Mouse (Mus musculus) hindbrain, embryonic 11.5 days (tissue): Measurements from ENCODE around the gene Btbd18. TPM values are rescaled to one million over a fixed set of nuclear protein-coding genes. Genes with fewer than 3 reads are reported as not detected.
A peak's percentile ranks its signal among the peaks of the same experiment; 100 is the strongest.

Source experiments
- ATAC-seq: fragments of 200-750 bp; cut with Nextera tagmentation; 2 replicates; pipeline ENCODE4 v1.8.0; 2017; ENCODE audit warnings: mild to moderate bottlenecking, moderate TSS enrichment, moderate library complexity; ENCODE audit not compliant: low FRiP score
- DNase-seq: peaks from one replicate; pipeline ENCODE4 v3.0.0-alpha.2; 2015; ENCODE audit warnings: low spot score
- H3K27ac ChIP-seq: fragments of 300-500 bp; sonication (generic); 2 replicates; pipeline ENCODE4 v1.5.1; 2014; ENCODE audit warnings: mild to moderate bottlenecking, low read depth, low read length
- H3K27me3 ChIP-seq: fragments of 300-500 bp; sonication (generic); 2 replicates; pipeline ENCODE4 v1.6.1; 2014; ENCODE audit warnings: mild to moderate bottlenecking, low read length, moderate library complexity, mixed read lengths; ENCODE audit not compliant: control insufficient read depth, insufficient read depth
- H3K36me3 ChIP-seq: fragments of 300-500 bp; sonication (generic); 2 replicates; pipeline ENCODE4 v1.6.1; 2014; ENCODE audit warnings: mild to moderate bottlenecking, low read length, moderate library complexity, mixed read lengths; ENCODE audit not compliant: control insufficient read depth, insufficient read depth
- H3K4me1 ChIP-seq: fragments of 300-500 bp; sonication (generic); replicated peaks from 2 replicates; pipeline ENCODE4 v1.6.1; 2014; ENCODE audit warnings: low read length, mixed read lengths; ENCODE audit not compliant: control insufficient read depth, insufficient read depth
- H3K4me2 ChIP-seq: fragments of 300-500 bp; sonication (generic); replicated peaks from 2 replicates; pipeline ENCODE4 v1.6.1; 2014; ENCODE audit warnings: mild to moderate bottlenecking, low read depth, low read length
- H3K4me3 ChIP-seq: fragments of 300-500 bp; sonication (generic); 2 replicates; pipeline ENCODE4 v1.5.1; 2014; ENCODE audit warnings: low read depth, low read length
- H3K9ac ChIP-seq: fragments of 300-500 bp; sonication (generic); 2 replicates; pipeline ENCODE4 v1.6.1; 2014; ENCODE audit warnings: low read depth, low read length
- H3K9me3 ChIP-seq: fragments of 300-500 bp; sonication (generic); 2 replicates; pipeline ENCODE4 v1.6.1; 2016; ENCODE audit warnings: low read length; ENCODE audit not compliant: control insufficient read depth
- WGBS: fragments of 180-500 bp; shearing (Covaris S2); extraction: QIAGEN DNeasy Blood & Tissue Kit; methylation state at CpG from one replicate; pipeline ENCODE4 v1.1.7; 2014; 5-methylcytosine and 5-hydroxymethylcytosine counted together
- polyA plus RNA-seq: library from polyadenylated mRNA; unstranded; fragments of >200 nt; fragmentation: Nextera tagmentation; extraction: Ambion mirVana; gene quantifications from 2 replicates; pipeline ENCODE4 v1.2.1, GENCODE M21; 2014

The Btbd18 gene
- polyA plus RNA-seq: 0.20 and 0.27 TPM in 2 replicates

DNA sequence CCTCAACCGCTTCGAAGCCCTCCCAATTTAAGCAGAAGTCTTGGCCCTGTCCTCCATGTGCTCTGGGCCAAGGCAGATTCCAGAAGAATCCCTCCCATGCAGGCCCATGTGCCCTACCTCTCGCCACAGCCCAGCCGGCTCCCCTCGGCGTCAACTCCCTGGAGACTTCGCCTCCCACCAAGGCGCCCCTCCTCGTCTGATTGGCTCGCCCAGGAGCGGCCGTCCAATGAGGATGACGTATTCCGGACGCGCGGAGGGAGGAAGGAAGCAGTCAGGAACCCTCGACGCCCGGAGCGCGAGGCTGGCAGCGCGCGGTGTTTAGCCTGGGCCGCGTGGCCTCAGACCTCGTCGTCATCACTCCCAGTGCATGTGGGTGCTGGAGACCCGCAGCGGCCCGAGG is at the start of gene Btbd18:
Btbd18 (plus strand) TSS at position 274 of the 400 bp plus-strand sequence.
- no peaks in the 10 kb centered on the region for H3K4me1 ChIP-seq
- H3K27me3 ChIP-seq: no peaks in the 10 kb centered on the region
- no peak within 1 kb of the TSS for H3K4me2 ChIP-seq
- no peak within 1 kb of the TSS for H3K9ac ChIP-seq
- H3K9me3 ChIP-seq: no peaks in the 10 kb centered on the region
- H3K4me3 ChIP-seq: no peak within 1 kb of the TSS
- DNase-seq (no peak), ATAC-seq (no peak)
- H3K27ac ChIP-seq: no peak within 1 kb of the TSS
- WGBS: 91% methylated on average over 32 of the region's 32 CpGs
- no peaks in the 10 kb centered on the region for H3K36me3 ChIP-seq

DNA sequence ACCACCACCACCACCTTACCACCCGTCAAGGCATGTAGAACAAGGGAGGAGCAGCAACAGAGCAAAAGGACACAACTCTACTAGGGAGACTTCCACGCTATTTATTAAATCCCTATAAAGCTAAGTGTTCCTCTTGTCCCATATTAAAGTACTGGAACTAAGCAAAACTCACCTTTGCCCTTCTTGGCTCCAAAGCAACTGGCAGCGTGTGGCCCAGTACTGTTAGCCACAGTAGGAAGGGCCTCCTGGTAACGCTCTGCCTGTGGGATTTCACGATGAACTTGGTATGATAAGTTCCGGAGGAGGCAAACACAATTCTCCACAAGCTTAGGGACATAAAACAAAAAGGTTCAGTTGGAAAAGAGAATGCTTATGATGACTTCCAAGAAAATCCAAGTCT is 46.1 kb upstream of the Btbd18 start:
- 98% methylated on average over 6 of the region's 6 CpGs for WGBS
- no peaks in the 10 kb centered on the region for H3K4me1 ChIP-seq
- no peak overlapping the region for H3K4me2 ChIP-seq
- DNase-seq: no peak
- no peak overlapping the region for H3K27ac ChIP-seq
- H3K27me3 ChIP-seq: no peaks in the 10 kb centered on the region
- no peak for ATAC-seq
- no peak overlapping the region for H3K4me3 ChIP-seq
- H3K36me3 ChIP-seq: peaks cover 12% of the 10 kb centered on the region
- H3K9ac ChIP-seq: no peak overlapping the region
- no peaks in the 10 kb centered on the region for H3K9me3 ChIP-seq

DNA sequence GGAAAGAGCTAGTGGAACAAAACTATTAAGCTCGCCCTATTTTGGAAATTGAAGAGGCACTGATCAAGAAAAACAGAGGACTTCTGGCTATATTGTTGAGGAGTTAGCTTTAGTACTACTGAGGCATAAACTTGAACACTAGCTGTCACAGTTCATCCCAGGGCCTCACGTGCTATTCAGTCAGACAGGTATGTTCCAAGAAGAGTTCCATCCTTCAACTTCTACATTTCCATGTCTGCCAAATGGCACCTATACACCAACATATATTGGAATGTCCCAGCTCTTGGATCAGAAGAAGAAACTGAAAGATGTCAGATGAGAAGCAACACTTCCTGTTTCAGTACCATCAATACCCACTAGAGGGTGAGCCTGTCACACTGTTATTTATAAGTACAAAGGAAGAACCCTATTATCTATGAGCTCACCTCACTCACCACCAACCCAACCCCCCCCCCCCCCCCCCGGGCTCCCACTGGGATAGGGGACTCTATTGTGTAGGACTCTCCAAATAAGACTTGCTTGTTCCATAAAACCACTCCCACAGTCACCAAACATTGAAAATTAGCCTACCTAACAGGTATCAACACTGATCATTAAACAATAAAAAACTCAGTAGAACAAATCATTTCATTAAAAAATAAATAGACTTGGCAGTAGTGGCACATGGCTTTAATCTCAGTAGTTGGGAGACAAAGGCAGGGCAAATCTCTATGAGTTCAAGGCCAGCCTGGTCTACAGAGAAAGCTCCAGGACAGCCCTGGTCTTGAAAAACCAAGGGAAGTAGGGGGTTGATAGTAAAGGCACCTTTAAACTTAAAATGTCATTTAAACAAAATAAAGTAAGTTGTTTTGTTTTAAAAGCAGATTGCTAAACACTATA is 41.0 kb upstream of the Btbd18 start:
- H3K27ac ChIP-seq: no peak overlapping the region
- peak; percentile 58 for DNase-seq
- no peak overlapping the region for H3K9ac ChIP-seq
- H3K4me3 ChIP-seq: no peak overlapping the region
- WGBS: 81% methylated on average over 3 of the region's 3 CpGs
- H3K9me3 ChIP-seq: no peaks in the 10 kb centered on the region
- peaks cover 12% of the 10 kb centered on the region for H3K36me3 ChIP-seq
- no peaks in the 10 kb centered on the region for H3K27me3 ChIP-seq
- no peak overlapping the region for H3K4me2 ChIP-seq
- peak; percentile 82 for ATAC-seq
- no peaks in the 10 kb centered on the region for H3K4me1 ChIP-seq

DNA sequence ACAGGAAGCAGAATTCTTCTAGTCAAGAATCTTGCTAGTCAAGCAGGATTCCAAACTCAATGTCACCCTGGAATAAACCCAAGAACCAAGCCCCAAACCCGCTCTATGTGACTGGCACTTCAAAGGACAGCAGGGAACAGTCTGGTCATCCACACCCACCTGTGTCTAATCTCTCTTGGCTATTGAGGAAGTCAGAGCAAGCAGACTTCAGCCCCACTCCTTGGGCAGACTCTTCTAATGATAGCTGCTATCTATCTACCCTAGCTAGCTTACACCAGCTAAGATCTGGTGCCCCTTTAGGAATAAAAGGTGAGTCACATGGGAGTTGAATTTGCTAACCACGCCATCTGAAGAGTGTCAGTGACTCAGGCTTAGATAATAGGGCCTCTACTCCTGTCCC is 40.0 kb upstream of the Btbd18 start:
- peaks cover 9% of the 10 kb centered on the region for H3K36me3 ChIP-seq
- H3K4me1 ChIP-seq: no peaks in the 10 kb centered on the region
- 85% methylated on average over 2 of the region's 2 CpGs for WGBS
- no peak overlapping the region for H3K27ac ChIP-seq
- H3K9ac ChIP-seq: no peak overlapping the region
- no peaks in the 10 kb centered on the region for H3K9me3 ChIP-seq
- ATAC-seq (no peak), DNase-seq (no peak)
- H3K4me2 ChIP-seq: no peak overlapping the region
- no peak overlapping the region for H3K4me3 ChIP-seq
- H3K27me3 ChIP-seq: no peaks in the 10 kb centered on the region

DNA sequence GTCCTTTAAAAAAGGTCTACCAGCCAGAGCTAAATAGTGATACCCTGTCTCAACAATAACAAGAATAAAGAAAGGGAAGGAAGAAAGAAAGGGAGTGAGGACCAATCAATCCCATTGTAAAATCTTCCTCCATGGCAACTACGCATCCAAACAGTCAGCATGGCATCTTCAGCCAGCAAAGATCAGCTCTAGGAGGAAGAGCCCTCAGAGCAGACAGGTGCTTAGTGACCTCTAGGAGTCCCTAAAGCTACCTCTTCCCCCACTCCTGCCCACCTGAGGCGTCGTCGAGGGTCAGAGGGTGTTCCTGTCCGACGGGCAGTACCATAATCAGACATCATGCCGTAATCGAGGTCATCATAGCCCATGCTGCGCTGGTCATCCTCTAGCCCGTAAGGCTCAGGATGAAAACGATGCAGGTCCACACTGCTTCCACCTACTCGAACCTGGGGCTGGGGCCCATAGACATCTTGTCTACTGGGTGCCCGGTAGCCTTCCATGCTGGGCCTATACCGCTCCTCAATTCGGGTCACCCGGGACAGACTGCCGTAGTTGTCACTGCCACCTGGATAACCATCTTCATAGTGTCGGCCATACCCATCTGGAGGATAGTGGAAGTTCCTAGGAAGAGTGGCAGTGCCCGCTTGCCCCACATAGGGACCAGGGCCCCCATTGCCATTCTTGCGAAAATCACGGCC is 39.1 kb upstream of the Btbd18 start:
- H3K36me3 ChIP-seq: peaks cover 9% of the 10 kb centered on the region
- H3K27ac ChIP-seq: no peak overlapping the region
- no peak for DNase-seq
- H3K27me3 ChIP-seq: no peaks in the 10 kb centered on the region
- no peak for ATAC-seq
- H3K9me3 ChIP-seq: no peaks in the 10 kb centered on the region
- no peak overlapping the region for H3K4me3 ChIP-seq
- H3K4me2 ChIP-seq: no peak overlapping the region
- H3K4me1 ChIP-seq: no peaks in the 10 kb centered on the region
- WGBS: 96% methylated on average over 21 of the region's 21 CpGs
- no peak overlapping the region for H3K9ac ChIP-seq

DNA sequence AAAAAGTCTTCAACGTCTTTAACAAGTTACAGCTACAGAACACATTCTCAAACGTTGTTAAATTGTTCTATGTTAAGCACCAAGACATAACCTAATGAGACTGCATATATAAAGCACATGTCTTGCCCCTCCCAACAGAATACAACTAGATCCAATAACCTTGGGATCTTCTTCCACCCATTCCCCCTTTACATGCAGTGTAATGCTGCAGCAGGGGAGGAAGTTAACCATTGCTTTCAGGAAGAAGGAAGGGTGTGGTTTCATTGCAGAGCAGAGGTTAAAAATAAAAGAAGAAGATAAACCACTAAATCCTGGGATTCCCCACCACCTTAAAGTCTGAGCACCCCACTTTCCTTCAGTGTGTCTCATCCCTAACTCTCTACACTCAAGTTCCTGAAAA is 36.2 kb upstream of the Btbd18 start:
- no peaks in the 10 kb centered on the region for H3K9me3 ChIP-seq
- WGBS: 87% methylated on average over 2 of the region's 2 CpGs
- no peak overlapping the region for H3K9ac ChIP-seq
- no peak overlapping the region for H3K4me3 ChIP-seq
- H3K27me3 ChIP-seq: no peaks in the 10 kb centered on the region
- DNase-seq (no peak), ATAC-seq (no peak)
- H3K4me1 ChIP-seq: no peaks in the 10 kb centered on the region
- peaks cover 4% of the 10 kb centered on the region; the same call in 1 of the 2 replicates for H3K36me3 ChIP-seq
- no peak overlapping the region for H3K4me2 ChIP-seq
- no peak overlapping the region for H3K27ac ChIP-seq

DNA sequence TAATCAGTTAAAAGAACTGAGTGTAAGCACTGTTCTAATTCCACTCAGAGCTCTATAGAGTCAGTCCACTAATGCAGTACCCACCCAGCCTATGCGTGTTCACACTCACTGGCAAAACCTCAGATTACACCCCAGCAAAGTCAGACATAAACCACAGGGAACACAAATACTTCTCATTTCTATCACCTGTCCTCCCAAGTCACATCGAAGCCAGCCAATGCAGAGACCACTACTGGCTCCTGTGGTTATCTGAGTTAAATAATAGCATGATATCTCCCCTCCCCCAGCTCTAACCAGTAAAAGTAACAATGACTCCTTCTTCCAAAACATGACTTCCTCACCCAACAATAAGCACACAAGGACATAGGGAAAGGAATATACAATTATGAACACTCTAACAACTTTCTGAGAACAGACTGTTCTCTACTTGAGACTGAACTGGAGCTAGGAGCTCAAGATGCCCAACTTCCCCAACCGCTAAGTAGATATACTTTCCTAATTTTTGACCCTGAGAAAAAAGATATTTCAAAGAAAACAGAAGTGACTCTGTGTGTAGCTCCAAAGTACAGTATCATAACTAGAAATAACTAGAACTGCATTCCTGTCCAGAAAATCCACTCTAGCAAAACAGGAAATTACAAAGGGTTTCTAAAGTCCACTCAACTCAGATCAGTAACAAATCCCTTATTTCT is 35.3 kb upstream of the Btbd18 start:
- 100% methylated on average over 3 of the region's 3 CpGs for WGBS
- Histone ChIP-seq H3K36me3 (peaks cover 4% of the 10 kb centered on the region; the same call in 1 of the 2 replicates), H3K4me3 (no peak overlapping the region), H3K4me1 (no peaks in the 10 kb centered on the region), H3K4me2 (no peak overlapping the region), H3K27me3 (no peaks in the 10 kb centered on the region), H3K9ac (no peak overlapping the region), H3K9me3 (no peaks in the 10 kb centered on the region), H3K27ac (no peak overlapping the region)
- DNase-seq: no peak
- ATAC-seq: no peak

DNA sequence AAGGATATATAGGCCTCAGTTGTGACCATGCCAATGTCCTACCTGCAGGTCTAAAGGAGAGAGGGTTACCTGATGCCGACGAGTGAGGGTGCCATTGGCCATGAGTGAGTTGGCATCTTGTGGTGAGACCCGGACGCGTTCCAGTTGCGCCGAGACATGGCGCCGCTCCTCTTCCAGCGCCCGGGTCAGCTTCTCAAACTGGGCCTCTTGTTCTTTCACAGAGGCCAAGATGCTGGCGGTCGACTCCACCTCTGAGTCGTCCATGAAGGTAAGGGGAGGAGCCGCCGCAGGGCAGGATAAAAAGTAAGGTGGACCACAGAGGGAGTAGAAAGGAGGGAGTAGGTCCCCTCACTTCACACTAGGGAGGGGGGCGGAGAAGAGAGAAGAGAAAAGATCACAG is 34.7 kb upstream of the Btbd18 start:
- peaks cover 4% of the 10 kb centered on the region; the same call in 1 of the 2 replicates for H3K36me3 ChIP-seq
- WGBS: 93% methylated on average over 17 of the region's 17 CpGs
- H3K4me3 ChIP-seq: no peak overlapping the region

More for the DNA sequence above, 34.7 kb upstream of the Btbd18 start:
- Histone ChIP-seq H3K9me3 (no peaks in the 10 kb centered on the region), H3K4me2 (no peak overlapping the region), H3K27ac (no peak overlapping the region), H3K4me1 (no peaks in the 10 kb centered on the region), H3K27me3 (no peaks in the 10 kb centered on the region), H3K9ac (no peak overlapping the region)
- ATAC-seq (no peak), DNase-seq (no peak)
